ENCODE assay signal across 15 mouse cellular contexts in the genomic region with DNA sequence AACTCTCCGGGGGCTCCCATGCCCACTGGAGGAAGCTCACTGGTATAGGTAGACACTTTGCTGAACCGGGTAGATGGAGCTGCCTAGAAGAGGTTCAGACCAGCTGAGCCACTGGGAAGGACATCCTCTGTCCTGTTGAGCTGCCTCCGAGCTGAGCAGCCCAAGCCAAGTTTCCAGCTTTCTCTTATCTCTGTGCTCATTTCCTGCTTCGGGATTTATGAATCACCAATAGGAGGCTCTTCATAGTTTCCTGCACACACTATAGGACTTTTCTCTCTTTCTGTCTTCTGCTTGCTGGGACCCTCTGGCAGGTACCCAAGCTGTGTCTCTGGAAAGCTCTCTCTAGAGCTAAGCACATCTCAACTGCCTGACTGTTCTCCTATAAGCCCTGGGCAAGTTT.
DNase-seq lines count a peak whose midpoint lies in the region; ATAC-seq and TF ChIP-seq lines count a peak whose summit lies in the region.
"Had no signal": no experiment of that assay in that cellular context is flagged by ENCODE, and none has a peak within 500 bp of the region (broad histone marks: within the 10 kb centered on the region; RNA-seq: fewer than 3 reads in every experiment).

No protein-coding gene starts in this region.

- no peak for TF ChIP-seq POLR2A in kidney, adult 2 months (IDR thresholded peaks at IDR 0.05; ENCODE audit: low read depth, low read length)

- H3K9ac ChIP-seq in heart, embryonic 13.5 days: no peak overlapping the region
- no peak overlapping the region for H3K9ac ChIP-seq in intestine, postnatal 0 days (ENCODE audit: low read depth, low read length)
- no peak overlapping the region for H3K9ac ChIP-seq in midbrain, postnatal 0 days (replicated peaks; ENCODE audit: low read length, poor library complexity, severe bottlenecking)
- H3K9ac ChIP-seq in midbrain, embryonic 15.5 days: no peak overlapping the region
- H3K9ac ChIP-seq: limb, embryonic 13.5 days; stomach, embryonic 15.5 days had no signal

- TF ChIP-seq CTCF in kidney, adult 2 months (conservative IDR thresholded peaks at IDR 0.05; ENCODE audit: insufficient read depth, insufficient read length, low read depth, low read length): no peak
- TF ChIP-seq CTCF in intestine, postnatal 0 days (IDR thresholded peaks at IDR 0.05; ENCODE audit: low read depth): peak; percentile 26
- TF ChIP-seq CTCF in midbrain, postnatal 0 days (IDR thresholded peaks at IDR 0.05): no peak

- WGBS in kidney, adult 2 months: 71% methylated on average over 4 of the region's 4 CpGs
- WGBS in heart, embryonic 13.5 days: 40% methylated on average over 4 of the region's 4 CpGs
- WGBS in intestine, postnatal 0 days: 44% methylated on average over 4 of the region's 4 CpGs
- WGBS in midbrain, postnatal 0 days: 84% methylated on average over 4 of the region's 4 CpGs
- WGBS in midbrain, embryonic 15.5 days: 84% methylated on average over 4 of the region's 4 CpGs

- DNase-seq in kidney, adult 2 months: peak; percentile 20
- DNase-seq in kidney, adult 11 months: no peak
- no peak for DNase-seq in midbrain, postnatal 0 days (ENCODE audit: low spot score)
- DNase-seq in spleen, postnatal 10 days (ENCODE audit: low spot score in 2 of 2): no peak
- DNase-seq: cerebellum, adult 9-11 months; right cerebral cortex, postnatal 4 days had no signal

- H3K4me2 ChIP-seq in heart, embryonic 13.5 days: no peak overlapping the region
- H3K4me2 ChIP-seq in intestine, postnatal 0 days (replicated peaks; ENCODE audit: low read depth): no peak overlapping the region
- H3K4me2 ChIP-seq in midbrain, postnatal 0 days (ENCODE audit: low read depth, low read length, poor library complexity, severe bottlenecking): no peak overlapping the region
- no peak overlapping the region for H3K4me2 ChIP-seq in midbrain, embryonic 15.5 days
- H3K4me2 ChIP-seq: limb, embryonic 13.5 days; stomach, embryonic 15.5 days had no signal

- H3K36me3 ChIP-seq in kidney, adult 2 months (ENCODE audit: control insufficient read depth, insufficient read depth, low read length): no peaks in the 10 kb centered on the region
- H3K36me3 ChIP-seq in heart, embryonic 13.5 days: no peaks in the 10 kb centered on the region
- no peaks in the 10 kb centered on the region for H3K36me3 ChIP-seq in intestine, postnatal 0 days (ENCODE audit: control insufficient read depth, insufficient read depth)
- H3K36me3 ChIP-seq in midbrain, postnatal 0 days (ENCODE audit: insufficient read depth, low read length): no peaks in the 10 kb centered on the region
- H3K36me3 ChIP-seq in midbrain, embryonic 15.5 days (replicated peaks): no peaks in the 10 kb centered on the region
- H3K36me3 ChIP-seq: embryonic facial prominence, embryonic 10.5 days; hindbrain, embryonic 10.5 days; limb, embryonic 13.5 days; stomach, embryonic 15.5 days had no signal

- H3K27ac ChIP-seq in kidney, adult 2 months (ENCODE audit: insufficient read depth, low read depth, low read length): no peak overlapping the region
- peak overlapping the region; percentile 72; the same call in 1 of the 2 replicates for H3K27ac ChIP-seq in heart, embryonic 13.5 days (replicated peaks)
- no peak overlapping the region for H3K27ac ChIP-seq in intestine, postnatal 0 days (ENCODE audit: low read depth, low read length)
- H3K27ac ChIP-seq in midbrain, postnatal 0 days (ENCODE audit: low read depth, low read length): no peak overlapping the region
- H3K27ac ChIP-seq in midbrain, embryonic 15.5 days: no peak overlapping the region
- H3K27ac ChIP-seq: embryonic facial prominence, embryonic 10.5 days; hindbrain, embryonic 10.5 days; limb, embryonic 13.5 days; stomach, embryonic 15.5 days had no signal

- 0 out of 2 replicates have a peak, but pooled peaks have one; percentile 10 for ATAC-seq in erythroid progenitor cell, adult 5-6 weeks (replicated peaks; ENCODE audit: low FRiP score, poor library complexity, severe bottlenecking)
- no peak for ATAC-seq in heart, embryonic 13.5 days (ENCODE audit: extremely low read depth, insufficient number of reproducible peaks, low FRiP score, low TSS enrichment)
- ATAC-seq in intestine, postnatal 0 days: no peak
- ATAC-seq in midbrain, postnatal 0 days (ENCODE audit: low FRiP score): no peak
- ATAC-seq in midbrain, embryonic 15.5 days (replicated peaks): no peak
- ATAC-seq: activated CD4-positive, CD25-positive, alpha-beta regulatory T cell, adult 4 months had no signal

- no peaks in the 10 kb centered on the region for H3K4me1 ChIP-seq in kidney, adult 2 months (ENCODE audit: control insufficient read depth, insufficient read depth, low read length)
- H3K4me1 ChIP-seq in heart, embryonic 13.5 days: peaks cover 59% of the 10 kb centered on the region
- 0 out of 2 replicates have a peak, but pooled peaks cover 2% of the 10 kb centered on the region for H3K4me1 ChIP-seq in intestine, postnatal 0 days (replicated peaks; ENCODE audit: control insufficient read depth, insufficient read depth, low read length)
- H3K4me1 ChIP-seq in midbrain, postnatal 0 days (ENCODE audit: insufficient read depth, low read length): no peaks in the 10 kb centered on the region
- peaks cover 18% of the 10 kb centered on the region for H3K4me1 ChIP-seq in midbrain, embryonic 15.5 days

- no peaks in the 10 kb centered on the region for H3K27me3 ChIP-seq in kidney, adult 2 months (replicated peaks; ENCODE audit: control insufficient read depth, insufficient read depth, low read length)
- no peaks in the 10 kb centered on the region for H3K27me3 ChIP-seq in heart, embryonic 13.5 days (replicated peaks)
- H3K27me3 ChIP-seq in intestine, postnatal 0 days (replicated peaks; ENCODE audit: control insufficient read depth, insufficient read depth, low read length): no peaks in the 10 kb centered on the region
- H3K27me3 ChIP-seq in midbrain, postnatal 0 days (ENCODE audit: insufficient read depth, low read length): no peaks in the 10 kb centered on the region; the same call in 1 of the 2 replicates
- H3K27me3 ChIP-seq in midbrain, embryonic 15.5 days (replicated peaks): peaks cover 4% of the 10 kb centered on the region; the same call in 1 of the 2 replicates
- H3K27me3 ChIP-seq: limb, embryonic 13.5 days; stomach, embryonic 15.5 days had no signal

- H3K9me3 ChIP-seq in heart, embryonic 13.5 days: no peaks in the 10 kb centered on the region
- no peaks in the 10 kb centered on the region for H3K9me3 ChIP-seq in intestine, postnatal 0 days (ENCODE audit: control insufficient read depth)
- H3K9me3 ChIP-seq in midbrain, postnatal 0 days (ENCODE audit: low read length): no peaks in the 10 kb centered on the region
- H3K9me3 ChIP-seq in midbrain, embryonic 15.5 days: no peaks in the 10 kb centered on the region
- H3K9me3 ChIP-seq: embryonic facial prominence, embryonic 10.5 days; hindbrain, embryonic 10.5 days; limb, embryonic 13.5 days; stomach, embryonic 15.5 days had no signal

- no peak overlapping the region for H3K4me3 ChIP-seq in kidney, adult 2 months (ENCODE audit: insufficient read depth, low read depth, low read length)
- H3K4me3 ChIP-seq in heart, embryonic 13.5 days: no peak overlapping the region
- H3K4me3 ChIP-seq in intestine, postnatal 0 days (ENCODE audit: low read depth, low read length): no peak overlapping the region
- no peak overlapping the region for H3K4me3 ChIP-seq in midbrain, postnatal 0 days (ENCODE audit: low read depth, low read length)
- H3K4me3 ChIP-seq in midbrain, embryonic 15.5 days: no peak overlapping the region
- H3K4me3 ChIP-seq: embryonic facial prominence, embryonic 10.5 days; hindbrain, embryonic 10.5 days; limb, embryonic 13.5 days; stomach, embryonic 15.5 days had no signal
